Mouse (Mus musculus) heart, embryonic 11.5 days (tissue): ENCODE measurements at regions not wholly inside any gene's neighbourhood (a gene's known extent, or its start where the extent isn't known, plus 50 kb on each side); places are given as distances from the start of the nearest gene placed in this dataset.

Source experiments
- ATAC-seq: fragments of 200-750 bp; cut with Nextera tagmentation; replicated peaks from 2 replicates; pipeline ENCODE4 v1.8.0; 2017; ENCODE audit warnings: moderate library complexity; ENCODE audit not compliant: insufficient number of reproducible peaks, low FRiP score, low TSS enrichment
- H3K27ac ChIP-seq: fragments of 300-500 bp; sonication (generic); 2 replicates; pipeline ENCODE4 v1.5.1; 2014; ENCODE audit warnings: mild to moderate bottlenecking, low read depth, low read length
- H3K27me3 ChIP-seq: fragments of 300-500 bp; sonication (generic); 2 replicates; pipeline ENCODE4 v1.6.1; 2014; ENCODE audit warnings: mild to moderate bottlenecking, low read length, mixed read lengths; ENCODE audit not compliant: control insufficient read depth, insufficient read depth
- H3K36me3 ChIP-seq: fragments of 300-500 bp; sonication (generic); 2 replicates; pipeline ENCODE4 v1.6.1; 2014; ENCODE audit warnings: mild to moderate bottlenecking, low read length, moderate library complexity, mixed read lengths; ENCODE audit not compliant: control insufficient read depth, insufficient read depth
- H3K4me1 ChIP-seq: fragments of 300-500 bp; sonication (generic); 2 replicates; pipeline ENCODE4 v1.6.1; 2014; ENCODE audit warnings: low read length; ENCODE audit not compliant: control insufficient read depth, insufficient read depth
- H3K4me2 ChIP-seq: fragments of 300-500 bp; sonication (generic); 2 replicates; pipeline ENCODE4 v1.6.1; 2014; ENCODE audit warnings: mild to moderate bottlenecking, moderate library complexity
- H3K4me3 ChIP-seq: fragments of 300-500 bp; sonication (generic); 2 replicates; pipeline ENCODE4 v1.5.1; 2014; ENCODE audit warnings: low read depth, low read length
- H3K9ac ChIP-seq: fragments of 300-500 bp; sonication (generic); 2 replicates; pipeline ENCODE4 v1.6.1; 2014; ENCODE audit warnings: mild to moderate bottlenecking, low read depth, low read length, moderate library complexity
- H3K9me3 ChIP-seq: fragments of 300-500 bp; sonication (generic); replicated peaks from 2 replicates; pipeline ENCODE4 v1.6.1; 2016; ENCODE audit warnings: low read length; ENCODE audit not compliant: control insufficient read depth
- WGBS: fragments of 180-500 bp; shearing (Covaris S2); extraction: QIAGEN DNeasy Blood & Tissue Kit; methylation state at CpG from one replicate; pipeline ENCODE4 v1.1.7; 2014; ENCODE audit not compliant: insufficient replicate concordance; 5-methylcytosine and 5-hydroxymethylcytosine counted together

DNA sequence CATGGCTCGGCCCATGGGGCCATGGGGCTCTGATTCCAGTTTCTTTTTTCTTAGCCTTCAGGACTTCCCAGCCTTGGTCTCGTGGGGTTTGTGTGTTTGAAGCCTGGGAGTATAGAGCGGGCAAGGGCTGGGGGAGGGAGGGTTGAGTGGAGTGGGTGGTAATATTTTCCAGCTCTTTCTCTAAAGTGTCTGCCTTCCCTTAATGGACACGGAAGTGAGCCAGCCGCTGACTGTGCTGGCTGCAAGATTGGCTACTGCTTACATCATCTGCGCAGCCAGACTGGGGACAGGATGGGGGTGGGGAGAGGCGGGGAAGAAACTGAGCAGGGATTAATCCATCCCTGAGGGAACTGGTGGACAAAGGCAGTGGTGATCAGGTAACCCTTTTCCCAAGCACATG lies 52.3 kb downstream of the Tnp1 start:
- 18% methylated on average over 7 of the region's 7 CpGs for WGBS
- Histone ChIP-seq H3K4me1 (peaks cover 20% of the 10 kb centered on the region), H3K36me3 (no peaks in the 10 kb centered on the region), H3K27me3 (no peaks in the 10 kb centered on the region), H3K4me3 (no peak overlapping the region), H3K27ac (peak overlapping the region; percentile 82), H3K4me2 (0 out of 2 replicates have a peak overlapping the region, but pooled peaks have one; percentile 9), H3K9me3 (no peaks in the 10 kb centered on the region), H3K9ac (peak overlapping the region; percentile 54; the same call in 1 of the 2 replicates)
- peak; percentile 52; the same call in 1 of the 2 replicates for ATAC-seq

DNA sequence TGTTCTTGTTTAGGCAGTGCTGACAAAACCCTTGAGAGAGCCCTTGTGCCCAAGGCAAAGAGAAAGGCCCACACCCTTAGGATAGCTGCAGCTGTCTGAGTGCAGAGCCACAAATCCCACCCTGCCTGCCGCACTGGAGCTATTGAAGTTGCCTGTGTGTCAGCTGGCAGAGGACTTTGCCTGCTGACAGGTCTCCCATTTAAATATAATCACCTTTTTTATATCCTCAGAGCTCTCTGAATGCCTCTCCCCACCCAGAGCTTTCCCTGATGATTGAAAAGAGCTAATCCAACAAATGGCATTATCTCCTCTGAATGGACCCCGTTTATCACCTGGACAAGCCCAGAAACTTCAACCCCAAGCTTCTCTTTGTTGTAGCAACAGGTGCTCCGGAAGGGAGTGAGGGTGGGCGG lies 55.5 kb downstream of the Tnp1 start:
- Histone ChIP-seq H3K9ac (0 out of 2 replicates have a peak overlapping the region, but pooled peaks have one; percentile 34), H3K4me2 (no peak overlapping the region), H3K9me3 (no peaks in the 10 kb centered on the region), H3K27me3 (no peaks in the 10 kb centered on the region), H3K36me3 (no peaks in the 10 kb centered on the region), H3K4me1 (peaks cover 22% of the 10 kb centered on the region), H3K4me3 (no peak overlapping the region), H3K27ac (peak overlapping the region; percentile 29; the same call in 1 of the 2 replicates)
- 21% methylated on average over 4 of the region's 4 CpGs for WGBS
- ATAC-seq: no peak

DNA sequence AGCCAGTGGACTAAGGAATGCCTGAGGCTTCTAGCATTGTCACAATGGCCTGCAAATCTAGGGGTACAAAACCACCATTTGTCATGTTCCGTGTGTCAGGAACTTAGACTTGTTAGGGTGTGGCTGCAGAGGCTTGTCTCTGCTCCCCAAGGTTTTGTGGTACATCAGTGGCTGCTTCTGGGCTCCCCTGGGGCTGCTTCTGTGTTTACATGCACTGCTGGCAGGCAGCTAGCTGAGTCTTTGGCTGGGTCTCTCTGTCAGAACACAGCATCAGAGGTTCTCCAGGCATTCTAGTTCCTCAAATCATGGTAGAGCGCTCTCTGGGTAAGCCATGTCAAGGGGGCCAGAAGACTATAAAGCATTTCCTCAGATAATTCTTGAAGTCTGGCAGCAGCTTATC lies 60.3 kb downstream of the Tnp1 start:
- WGBS: 51% methylated on average over 2 of the region's 2 CpGs
- 0 out of 2 replicates have a peak overlapping the region, but pooled peaks have one; percentile 10 for H3K27ac ChIP-seq

DNA sequence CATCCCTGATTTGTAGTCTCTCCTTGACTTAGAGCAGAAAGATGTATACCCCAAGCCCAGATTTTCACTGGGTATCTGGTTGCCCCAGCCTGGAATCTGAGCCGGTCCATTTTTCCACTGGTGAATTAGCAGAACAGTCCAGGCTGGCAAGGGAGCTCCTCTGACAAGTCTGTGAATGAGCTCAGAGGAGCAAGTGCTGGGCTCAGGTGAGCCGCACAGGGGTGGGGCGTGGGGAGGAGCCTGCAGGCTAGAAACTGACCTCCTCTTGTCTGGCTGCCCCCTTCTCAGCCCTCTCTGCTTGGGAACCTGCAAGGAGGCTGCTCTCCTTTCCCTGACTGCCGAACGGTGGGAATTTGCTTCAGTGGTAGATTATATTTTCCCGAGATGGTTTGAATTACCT lies 62.8 kb downstream of the Tnp1 start:
- Histone ChIP-seq H3K36me3 (no peaks in the 10 kb centered on the region), H3K27ac (no peak overlapping the region), H3K4me2 (no peak overlapping the region), H3K27me3 (no peaks in the 10 kb centered on the region), H3K4me3 (no peak overlapping the region), H3K9ac (no peak overlapping the region), H3K4me1 (peaks cover 27% of the 10 kb centered on the region), H3K9me3 (no peaks in the 10 kb centered on the region)
- WGBS: 44% methylated on average over 6 of the region's 6 CpGs
- no peak for ATAC-seq

More for the DNA sequence above, 60.3 kb downstream of the Tnp1 start:
- no peaks in the 10 kb centered on the region for H3K9me3 ChIP-seq
- no peak overlapping the region for H3K4me3 ChIP-seq
- no peak overlapping the region for H3K9ac ChIP-seq
- no peaks in the 10 kb centered on the region for H3K36me3 ChIP-seq
- H3K4me1 ChIP-seq: peaks cover 31% of the 10 kb centered on the region
- H3K4me2 ChIP-seq: no peak overlapping the region
- no peak for ATAC-seq
- no peaks in the 10 kb centered on the region for H3K27me3 ChIP-seq

DNA sequence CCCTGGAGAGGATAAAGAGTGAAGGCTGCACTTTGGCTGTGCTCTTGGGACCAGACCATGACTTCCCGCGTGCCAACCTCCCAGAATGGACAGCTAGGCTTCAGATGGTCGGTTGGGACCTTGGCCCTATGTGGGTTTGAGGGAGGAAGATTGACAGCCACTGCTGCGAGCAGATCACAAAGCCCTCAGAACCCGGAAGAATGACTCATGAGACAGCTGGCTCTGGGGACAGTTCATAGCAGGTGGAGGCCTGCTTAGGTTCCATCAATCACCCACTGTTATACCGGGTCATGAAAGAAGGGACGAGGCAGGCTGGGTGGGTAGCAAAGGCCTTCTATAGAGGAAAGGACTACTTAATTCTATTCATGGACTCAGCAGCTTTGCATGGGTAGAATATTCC lies 63.9 kb downstream of the Tnp1 start:
- Histone ChIP-seq H3K4me1 (peaks cover 33% of the 10 kb centered on the region), H3K4me2 (no peak overlapping the region), H3K4me3 (no peak overlapping the region), H3K36me3 (no peaks in the 10 kb centered on the region), H3K9me3 (no peaks in the 10 kb centered on the region), H3K9ac (no peak overlapping the region), H3K27me3 (no peaks in the 10 kb centered on the region), H3K27ac (no peak overlapping the region)
- ATAC-seq: no peak
- WGBS: 58% methylated on average over 7 of the region's 7 CpGs

DNA sequence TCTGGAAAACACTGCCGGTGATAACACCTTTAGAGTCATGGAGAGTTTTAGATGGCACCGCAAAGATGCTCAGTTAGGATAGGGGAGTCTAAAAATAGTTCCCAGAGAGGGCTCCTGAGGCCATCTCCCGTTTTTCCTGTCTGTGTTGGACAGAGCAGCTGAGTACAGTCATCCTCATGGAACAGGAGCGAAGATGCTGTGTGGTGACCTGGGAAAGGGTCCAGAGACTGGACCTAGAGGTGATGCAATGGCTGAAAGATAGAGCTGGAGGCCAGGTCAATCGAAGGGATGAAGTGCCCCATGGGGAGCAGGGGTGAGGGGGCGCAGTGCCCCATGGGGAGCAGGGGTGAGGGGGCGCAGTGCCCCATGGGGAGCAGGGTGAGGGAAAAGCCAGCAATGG lies 64.3 kb downstream of the Tnp1 start:
- no peaks in the 10 kb centered on the region for H3K36me3 ChIP-seq
- H3K9ac ChIP-seq: no peak overlapping the region
- ATAC-seq: no peak
- 71% methylated on average over 7 of the region's 7 CpGs for WGBS
- no peak overlapping the region for H3K27ac ChIP-seq
- H3K27me3 ChIP-seq: no peaks in the 10 kb centered on the region
- no peak overlapping the region for H3K4me2 ChIP-seq
- no peak overlapping the region for H3K4me3 ChIP-seq
- peaks cover 36% of the 10 kb centered on the region for H3K4me1 ChIP-seq
- H3K9me3 ChIP-seq: no peaks in the 10 kb centered on the region

DNA sequence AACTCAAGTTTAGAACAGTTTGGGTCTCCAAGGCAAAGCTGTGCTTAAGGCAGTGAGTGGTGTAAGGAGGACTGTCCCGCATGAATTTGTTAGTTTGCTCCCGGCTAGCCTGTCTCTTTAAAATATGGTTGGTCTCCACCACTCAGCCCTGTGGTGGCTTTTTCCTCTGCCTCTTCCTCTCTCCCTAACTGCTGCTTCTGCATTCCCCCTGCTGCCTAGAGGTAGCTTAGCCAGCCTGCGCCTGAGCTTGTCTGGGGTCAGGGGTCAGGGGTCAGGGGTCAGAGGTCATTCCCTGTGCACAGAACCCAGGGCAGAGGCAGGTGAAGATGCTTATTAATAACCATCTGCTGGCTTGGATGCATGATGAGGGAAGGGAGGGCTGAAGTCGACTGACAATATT lies 69.5 kb downstream of the Tnp1 start:
- no peaks in the 10 kb centered on the region for H3K36me3 ChIP-seq
- no peak overlapping the region for H3K9ac ChIP-seq
- ATAC-seq: no peak
- no peak overlapping the region for H3K4me2 ChIP-seq
- peaks cover 41% of the 10 kb centered on the region for H3K4me1 ChIP-seq
- H3K27ac ChIP-seq: peak overlapping the region; percentile 90
- H3K9me3 ChIP-seq: no peaks in the 10 kb centered on the region
- 24% methylated on average over 4 of the region's 4 CpGs for WGBS
- no peak overlapping the region for H3K4me3 ChIP-seq
- no peaks in the 10 kb centered on the region for H3K27me3 ChIP-seq

DNA sequence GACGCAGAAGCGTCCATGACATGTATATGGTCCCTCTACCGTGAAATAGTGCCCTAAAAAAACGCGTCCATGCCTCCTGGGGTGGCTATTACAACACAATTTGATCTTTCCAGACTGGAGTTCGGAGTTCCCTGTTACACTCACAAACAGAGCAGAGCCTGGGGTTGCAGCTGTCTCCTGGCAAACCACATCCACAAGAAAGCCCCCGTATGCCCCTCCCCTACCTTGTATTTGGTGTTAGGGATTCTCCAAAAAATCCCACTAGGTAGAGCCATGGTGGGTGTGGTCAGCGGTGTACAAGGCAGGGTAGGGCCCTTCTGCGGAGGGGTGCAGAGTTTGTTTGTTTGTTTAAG lies 70.0 kb downstream of the Tnp1 start:
- Histone ChIP-seq H3K9ac (peak overlapping the region; percentile 50), H3K27ac (peak overlapping the region; percentile 90), H3K4me3 (no peak overlapping the region), H3K9me3 (no peaks in the 10 kb centered on the region), H3K4me1 (peaks cover 39% of the 10 kb centered on the region), H3K27me3 (no peaks in the 10 kb centered on the region), H3K36me3 (no peaks in the 10 kb centered on the region), H3K4me2 (peak overlapping the region; percentile 52)
- ATAC-seq: no peak
- WGBS: 15% methylated on average over 9 of the region's 9 CpGs
